Mouse (Mus musculus): ENCODE measurements around the gene Acbd7. TPM values are rescaled to one million over a fixed set of nuclear protein-coding genes. Genes with fewer than 3 reads are reported as not detected.

Acbd7 gene
- polyA plus RNA-seq, 1 experiment from 2014 or later = 1.3 TPM

Other genes with a start within 250 kb of the Acbd7 start
- gene Fam171a1, start 221.9 kb upstream of the Acbd7 start, polyA plus RNA-seq (2015; fragmentation: Nextera tagmentation; extraction: Ambion mirVana) = 28.7 and 31.2 TPM in 2 replicates
- gene Nmt2, start 52.0 kb upstream of the Acbd7 start, polyA plus RNA-seq (2015; fragmentation: Nextera tagmentation; extraction: Ambion mirVana) = 99.7 and 108 TPM in 2 replicates
- gene Rpp38, start 3.5 kb upstream of the Acbd7 start, polyA plus RNA-seq (2015; fragmentation: Nextera tagmentation; extraction: Ambion mirVana) = 15.2 and 15.3 TPM in 2 replicates
- not detected in 2 replicates for gene Olah, start 61.0 kb downstream of the Acbd7 start, polyA plus RNA-seq (2015; fragmentation: Nextera tagmentation; extraction: Ambion mirVana)
- 4.4 and 6.4 TPM in 2 replicates for gene Meig1, start 86.5 kb downstream of the Acbd7 start, polyA plus RNA-seq (2015; fragmentation: Nextera tagmentation; extraction: Ambion mirVana)
- gene Dclre1c, start 88.0 kb downstream of the Acbd7 start, polyA plus RNA-seq (2015; fragmentation: Nextera tagmentation; extraction: Ambion mirVana) = 8.7 and 9.9 TPM in 2 replicates
- gene Suv39h2, start 138.9 kb downstream of the Acbd7 start, polyA plus RNA-seq (2015; fragmentation: Nextera tagmentation; extraction: Ambion mirVana) = 16.6 and 17.1 TPM in 2 replicates
- 7.9 and 8.1 TPM in 2 replicates for gene Gm45902, start 176.6 kb downstream of the Acbd7 start, polyA plus RNA-seq (2015; fragmentation: Nextera tagmentation; extraction: Ambion mirVana)
- 79.6 and 83.9 TPM in 2 replicates for gene Hspa14, start 176.6 kb downstream of the Acbd7 start, polyA plus RNA-seq (2015; fragmentation: Nextera tagmentation; extraction: Ambion mirVana)
- gene Cdnf, start 176.9 kb downstream of the Acbd7 start, polyA plus RNA-seq (2015; fragmentation: Nextera tagmentation; extraction: Ambion mirVana) = 0.22 and 0.46 TPM in 2 replicates
- 58.9 and 60.4 TPM in 2 replicates for gene Fam107b, start 234.3 kb downstream of the Acbd7 start, polyA plus RNA-seq (2015; fragmentation: Nextera tagmentation; extraction: Ambion mirVana)